Mouse (Mus musculus) gastrocnemius, postnatal 25 days (tissue): ENCODE results near the gene Rbm12b1. TPM values are rescaled to one million over a fixed set of nuclear protein-coding genes. Genes with fewer than 3 reads are reported as not detected.
"Not testable (repeated sequence)": the region's sequence is repeated elsewhere in the genome, so short reads cannot be mapped to it uniquely, and the experiment has no call there.

ENCODE experiments used
- DNase-seq: peaks from one replicate; pipeline ENCODE4 v3.0.0; 2022
- long read RNA-seq, 2 experiments: library from polyadenylated mRNA; stranded (forward); transcript quantifications; one replicate each; pipeline ENCODE4 v2.0.0; 2021
- total RNA-seq, 2 experiments: library from RNA; stranded (reverse); gene quantifications; 1 replicate in 1 of 2; 2 replicates in 1 of 2; pipeline ENCODE4 v1.2.3; 2021

The Rbm12b1 gene
- total RNA-seq, result 1 to 10 TPM; 3.0 to 3.5 TPM
- long read RNA-seq, experiment 1, partial matches to known transcripts, result 0 of 1 reads
- long read RNA-seq, experiment 1, other reads (novel, unspliced or antisense), result 1 of 1 reads
- long read RNA-seq, experiment 2, result 0 reads

- DNase-seq, result peak; percentile 72
Measured at GRCm38 (mm10) chr4:12140141-12140567, at the start of gene Rbm12b1. Gene Rbm12b1 (plus strand): TSS chr4:12140264.

DNA sequence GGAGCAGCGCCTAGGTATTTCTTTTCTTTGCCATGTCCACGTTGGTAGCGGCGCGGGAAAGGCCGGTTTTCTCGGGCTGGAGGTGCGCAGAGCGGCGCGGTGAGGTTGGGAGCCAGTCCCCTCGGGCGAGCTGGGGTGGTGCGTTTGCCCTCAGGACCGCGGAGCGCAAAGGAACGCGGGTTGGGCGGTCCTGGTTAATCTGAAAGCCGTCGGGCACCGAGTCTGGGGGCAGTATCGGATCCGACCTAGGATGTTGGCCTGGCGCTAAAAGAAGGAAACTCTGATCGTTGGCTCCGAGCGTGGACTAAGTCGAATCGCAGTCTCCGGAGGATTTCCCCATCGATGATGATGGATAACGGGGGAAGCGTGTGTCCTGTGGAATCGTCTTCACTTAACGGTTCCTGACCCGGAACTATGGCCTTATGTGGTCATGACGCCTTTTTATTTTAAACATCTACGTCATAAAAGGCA is 563 bp downstream of the Rbm12b1 start:
- not testable (repeated sequence) for DNase-seq

DNA sequence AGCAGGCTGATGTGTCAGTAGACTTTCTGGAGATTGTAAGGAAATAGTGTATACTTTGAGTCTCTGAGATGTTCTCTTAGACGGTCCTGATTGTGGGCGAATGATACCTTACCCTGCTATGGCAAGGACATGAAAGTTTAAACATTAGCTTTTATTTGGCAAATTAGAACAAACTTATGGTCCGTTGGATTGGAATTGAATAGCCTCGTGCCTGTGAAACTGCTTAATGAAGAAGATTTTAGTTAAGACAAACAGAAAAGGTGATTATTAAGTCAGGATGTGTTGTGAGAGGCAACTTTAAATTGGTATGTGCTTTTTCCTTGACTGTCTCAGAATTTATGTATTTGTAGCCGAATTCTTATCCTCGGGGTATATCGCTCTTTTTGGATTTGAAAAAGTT is 1.5 kb downstream of the Rbm12b1 start:
- not testable (repeated sequence) for DNase-seq

DNA sequence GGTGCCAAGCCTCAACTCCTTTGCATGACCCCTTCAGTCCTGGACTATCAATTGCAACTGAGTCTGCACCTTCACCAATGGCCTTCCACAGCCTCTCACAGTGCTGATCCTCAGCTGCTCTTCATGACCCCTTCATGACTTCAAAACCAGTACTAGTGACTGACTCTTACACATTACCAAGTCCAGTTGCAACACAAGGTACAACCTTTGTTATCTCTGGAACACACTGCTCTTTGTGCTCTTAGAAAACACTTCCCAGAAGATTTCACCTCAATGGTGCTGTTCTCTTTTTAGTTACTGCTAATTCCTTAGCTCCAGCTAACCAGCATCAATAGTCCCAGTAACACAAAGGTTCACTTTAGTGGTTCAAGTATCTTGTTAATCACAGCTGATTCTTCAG is 7.6 kb downstream of the Rbm12b1 start:
- no peak for DNase-seq

DNA sequence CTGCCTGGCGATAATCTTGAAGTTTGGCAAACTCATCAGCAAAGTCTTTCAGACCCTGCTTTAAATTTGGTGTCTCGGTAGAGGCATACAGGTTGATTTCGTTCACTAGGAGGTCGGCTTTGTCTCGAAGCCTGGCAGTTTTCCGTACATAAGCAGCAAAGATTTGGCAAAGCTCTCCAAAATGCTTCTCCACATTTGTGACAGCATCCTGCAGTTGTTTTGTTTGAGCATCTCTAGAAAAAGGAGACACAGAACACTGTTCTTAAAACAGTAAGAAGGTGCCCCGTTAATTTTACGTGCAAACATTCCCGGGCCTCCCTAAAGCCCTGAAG is 30.9 kb downstream of the Rbm12b1 start:
- DNase-seq, result no peak

GRCm38 (mm10) chr4:12171318-12172091 is 31.4 kb downstream of the Rbm12b1 start, which contains the start of gene Fam92a:
Gene Fam92a (minus strand): TSS chr4:12172015.
- DNase-seq, result peak; percentile 51

DNA sequence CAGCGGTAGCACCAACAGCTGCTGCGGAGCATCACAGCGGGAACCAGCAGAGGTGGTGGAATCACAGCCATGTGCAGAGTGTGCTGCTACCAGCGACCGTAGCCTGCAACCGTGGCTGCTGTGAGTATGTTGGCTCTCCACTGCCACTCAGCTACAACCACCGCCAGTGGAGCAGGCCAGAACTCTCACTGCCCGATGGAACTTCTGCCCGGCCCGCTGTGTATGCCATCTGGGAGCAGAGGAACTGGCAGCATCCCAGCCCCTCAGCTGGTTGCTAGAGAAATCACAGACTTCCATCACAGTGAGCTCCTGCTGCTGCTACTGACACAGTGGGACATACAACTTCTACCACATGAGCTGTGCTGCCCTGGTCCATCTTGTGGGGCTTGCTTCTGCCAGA is 38.9 kb downstream of the Rbm12b1 start:
- peak; percentile 32 for DNase-seq

Other genes with a start within 250 kb of the Rbm12b1 start
- gene Gm10604, start 159.0 kb upstream of the Rbm12b1 start, total RNA-seq, result not detected
- gene Rbm12b2, start 50.8 kb upstream of the Rbm12b1 start, total RNA-seq, result 1 to 10 TPM; 3.7 to 4.0 TPM
- 1 to 10 TPM; 7.5 to 8.5 TPM for gene Fam92a, start 31.8 kb downstream of the Rbm12b1 start, total RNA-seq